Mouse (Mus musculus) liver, postnatal 0 days (tissue): Measurements from ENCODE around the gene Olfm3.

ENCODE experiments used
- CTCF ChIP-seq: sonication (generic); IDR thresholded peaks from 2 replicates; pipeline ENCODE4 v1.5.1; 2016; ENCODE audit warnings: antibody characterized with exemption, low read depth
- EP300 ChIP-seq: IDR thresholded peaks from 2 replicates; pipeline ENCODE4 v1.6.1; 2016; ENCODE audit warnings: antibody characterized with exemption, low read depth, mild to moderate bottlenecking

GRCm38 (mm10) chr3:115082947-115083346 is 179.1 kb downstream of the Olfm3 start:
- TF ChIP-seq CTCF = no peak
- TF ChIP-seq EP300 = no peak
